Mouse (Mus musculus) lung, adult 2 months (tissue): ENCODE results near the gene Ncaph2.

ENCODE experiments used
- CTCF ChIP-seq: fragments of 200-500 bp; IDR thresholded peaks from 2 replicates; pipeline ENCODE4 v1.5.1; 2011; ENCODE audit warnings: mild to moderate bottlenecking, low read length, control low read depth; ENCODE audit not compliant: insufficient read depth
- POLR2A ChIP-seq: fragments of 200-500 bp; IDR thresholded peaks from 2 replicates; pipeline ENCODE4 v1.6.1; 2011; ENCODE audit warnings: low read depth, mild to moderate bottlenecking, control low read depth, low read length, borderline replicate concordance; ENCODE audit errors: extremely low read depth

GRCm38 (mm10) chr15:89351302-89351701 lies 4.2 kb upstream of the Ncaph2 start:
- TF ChIP-seq CTCF (no peak), POLR2A (no peak)
